Mouse (Mus musculus) cerebellum, adult 18-20 months (tissue): ENCODE results near the gene Myo7a.

Experiments used
- DNase-seq, 2 experiments: peaks; one replicate each; pipeline ENCODE4 v3.0.0; 2021

Gene Myo7a

GRCm38 (mm10) chr7:98142247-98142646 is 22.9 kb upstream of the Myo7a start:
- DNase-seq: no peak

DNA sequence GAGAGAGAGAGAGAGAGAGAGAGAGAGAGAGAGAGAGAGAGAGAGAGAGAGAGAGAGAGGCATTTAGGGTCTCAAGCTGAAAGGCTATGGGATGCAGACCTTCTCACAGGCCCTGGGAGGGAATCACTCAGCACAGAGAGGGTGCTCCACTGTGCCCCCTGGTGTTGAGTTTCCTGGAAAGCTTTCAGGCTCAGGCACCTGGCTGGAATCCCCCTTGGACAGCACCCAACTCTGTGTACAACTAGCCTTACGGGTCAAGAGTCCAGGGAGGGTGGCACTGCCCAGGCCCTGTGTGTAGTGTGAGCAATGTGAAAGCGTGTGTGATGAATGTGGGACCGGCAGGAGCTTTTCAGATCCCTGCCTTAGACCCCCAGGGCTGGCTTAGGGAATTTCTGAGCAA is 21.9 kb upstream of the Myo7a start:
- no peak for DNase-seq

GRCm38 (mm10) chr7:98140597-98140996 is 21.3 kb upstream of the Myo7a start:
- DNase-seq: no peak

DNA sequence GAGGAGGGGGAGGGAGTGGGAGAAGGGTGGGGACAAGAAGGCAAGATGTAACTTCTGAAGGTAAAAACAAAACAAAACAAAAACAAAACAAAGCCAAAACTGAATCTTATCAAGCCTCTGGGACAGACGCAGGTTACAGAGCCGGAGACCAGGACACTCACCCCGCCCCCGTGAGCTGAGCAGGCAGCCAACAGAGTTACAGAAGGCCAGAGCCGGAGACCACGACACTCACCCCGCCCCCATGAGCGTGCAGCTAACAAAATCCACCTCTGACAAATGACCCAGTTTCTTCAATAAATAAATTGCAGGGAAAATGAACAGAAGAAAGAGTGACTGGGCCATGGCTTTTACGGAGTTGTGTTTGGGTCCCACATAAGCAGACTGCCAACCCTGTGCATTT is 19.9 kb upstream of the Myo7a start:
- DNase-seq: no peak

DNA sequence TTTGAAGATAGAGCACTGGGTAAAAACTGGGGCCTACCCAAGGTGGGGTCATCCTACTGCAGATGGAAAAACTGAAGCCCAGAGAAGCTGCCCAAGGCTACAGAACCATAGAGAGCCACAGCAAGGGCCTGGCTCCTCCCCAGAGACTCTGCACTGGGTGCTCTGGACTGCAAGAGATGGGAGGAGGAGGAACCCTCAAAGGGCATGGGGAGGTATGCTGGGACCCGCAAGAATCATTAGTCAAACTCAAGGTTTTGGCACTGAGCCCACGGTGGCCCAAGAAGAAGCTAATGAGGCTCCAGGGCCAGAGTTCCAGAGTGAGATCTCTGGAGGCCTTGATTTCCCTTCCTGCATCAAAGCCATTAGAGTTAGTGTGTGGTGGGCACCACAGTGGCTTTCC is 18.7 kb upstream of the Myo7a start:
- no peak for DNase-seq

DNA sequence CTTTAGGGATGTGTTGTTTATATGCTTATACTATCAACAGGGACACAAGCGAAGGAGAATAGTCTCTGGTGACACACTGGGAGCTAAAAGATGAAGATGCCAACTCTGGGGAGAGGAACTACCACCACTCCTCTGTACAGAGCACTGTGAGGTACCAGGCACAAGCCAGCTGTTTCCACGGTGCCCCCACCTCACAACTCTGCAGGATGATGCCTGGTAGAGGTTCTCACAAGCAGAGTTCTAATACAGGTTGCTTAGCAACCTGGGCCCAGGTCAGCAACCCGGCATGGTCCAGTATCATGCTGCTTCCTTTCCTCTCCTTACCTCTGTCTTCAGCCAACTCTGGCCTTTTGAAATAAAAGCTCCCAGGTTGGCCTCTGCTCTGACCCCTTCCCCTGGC is 18.3 kb upstream of the Myo7a start:
- DNase-seq: no peak

- no peak for DNase-seq
Measured at GRCm38 (mm10) chr7:98131751-98132150, 12.4 kb upstream of the Myo7a start.

- no peak for DNase-seq
Measured at GRCm38 (mm10) chr7:98125473-98125872, 6.1 kb upstream of the Myo7a start.

GRCm38 (mm10) chr7:98124701-98125100 is 5.4 kb upstream of the Myo7a start:
- no peak for DNase-seq

- DNase-seq: no peak
Measured at GRCm38 (mm10) chr7:98121673-98122072, 2.3 kb upstream of the Myo7a start.

DNA sequence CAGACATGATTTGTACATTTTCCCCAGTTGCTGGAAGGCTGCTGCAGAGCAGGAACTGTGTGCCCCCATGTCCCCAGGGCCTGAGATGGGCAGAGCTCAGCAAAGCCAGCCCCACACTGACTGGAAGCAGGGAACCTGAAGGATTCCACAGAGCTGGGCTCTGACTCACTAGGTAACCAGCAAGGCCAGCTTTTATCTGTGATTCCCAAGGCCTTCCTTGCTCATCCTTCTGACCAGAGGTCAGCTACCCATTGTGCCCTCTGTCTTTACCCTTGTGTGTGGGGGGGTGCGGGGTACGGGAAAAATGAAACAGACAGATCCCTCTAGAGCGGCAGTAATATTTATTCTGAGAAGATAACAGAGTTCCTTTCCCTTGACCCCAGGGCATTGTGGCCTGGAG is 1.9 kb upstream of the Myo7a start:
- DNase-seq: no peak

DNA sequence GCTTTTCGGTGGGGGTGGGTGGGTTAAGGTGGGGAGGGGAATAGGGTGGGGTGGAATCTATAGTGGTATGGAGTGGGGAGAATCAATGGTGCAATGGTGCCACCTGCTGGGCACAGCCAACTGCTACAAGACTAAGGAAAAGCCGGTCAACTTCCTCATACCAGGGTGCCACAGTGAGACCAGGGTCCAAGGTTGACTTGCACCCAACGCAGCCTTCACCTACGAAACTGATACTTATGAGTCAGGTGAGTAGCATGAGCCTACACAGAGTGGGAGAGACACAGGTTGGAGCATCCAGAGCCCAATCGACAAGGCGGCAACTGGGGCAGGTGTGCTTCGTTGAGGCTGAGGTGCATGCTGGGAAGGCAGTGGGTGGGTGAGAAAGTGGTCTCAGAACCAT is 1.0 kb upstream of the Myo7a start:
- peak; percentile 74 to 88 for DNase-seq

DNA sequence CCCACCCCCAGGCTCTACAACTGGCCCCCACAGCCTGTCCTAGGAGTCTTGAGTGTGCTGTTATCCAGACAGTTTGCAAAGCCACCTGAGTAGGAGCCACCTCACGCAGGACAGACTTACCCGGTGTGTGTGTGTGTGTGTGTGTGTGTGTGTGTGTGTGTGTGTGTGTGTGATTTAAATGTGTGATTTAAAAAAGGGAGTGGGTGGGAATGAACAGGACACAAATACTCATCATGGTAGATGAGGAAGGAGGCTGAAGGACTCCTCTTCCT is 573 bp upstream of the Myo7a start:
- DNase-seq: no peak

GRCm38 (mm10) chr7:98117012-98117660 is 2.2 kb downstream of the Myo7a start:
- peak; percentile 63 to 68 for DNase-seq

DNA sequence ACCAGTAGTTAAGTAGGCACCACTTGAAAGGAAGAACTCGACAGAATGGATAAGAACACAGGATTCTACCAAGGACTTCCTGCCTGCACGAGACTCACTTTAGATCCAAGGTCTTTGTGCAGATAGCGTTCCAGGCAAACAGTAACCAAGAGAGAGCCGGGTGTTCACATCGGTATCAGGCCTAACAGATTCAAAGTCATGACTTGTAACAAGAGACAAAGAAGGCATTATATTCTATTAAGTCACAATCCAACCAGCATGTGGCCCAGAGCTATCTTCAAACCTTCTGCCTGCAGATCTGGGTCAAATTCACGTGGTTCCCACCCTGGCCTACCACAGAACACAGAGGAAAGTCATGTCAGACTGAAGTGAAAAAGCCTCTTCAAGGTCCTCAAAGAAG is 4.7 kb downstream of the Myo7a start:
- DNase-seq: no peak

DNA sequence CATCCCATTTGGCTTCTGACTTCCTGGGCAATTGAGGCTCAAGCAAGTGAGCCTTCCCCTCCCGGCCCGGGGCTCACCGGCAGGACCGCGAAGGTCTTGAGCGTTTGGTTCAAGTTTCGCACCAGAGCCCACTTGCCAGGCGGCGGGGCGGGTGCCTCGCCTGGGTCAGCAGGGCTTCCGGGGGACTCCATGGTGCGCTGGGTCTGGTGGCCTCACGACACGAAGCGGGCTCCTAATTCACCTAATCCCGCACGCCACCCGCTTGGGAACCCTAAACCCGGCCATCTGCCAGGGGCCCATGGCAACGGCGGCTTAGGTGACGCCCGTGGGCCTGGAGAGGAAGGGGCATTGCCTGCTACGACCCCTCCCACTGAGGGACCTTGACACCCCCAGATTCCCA is 8.1 kb downstream of the Myo7a start:
- DNase-seq: peak in 1 of 2 experiments; percentile 42

- DNase-seq: peak; percentile 68 to 69
Measured at GRCm38 (mm10) chr7:98109771-98110170, 9.6 kb downstream of the Myo7a start.

DNA sequence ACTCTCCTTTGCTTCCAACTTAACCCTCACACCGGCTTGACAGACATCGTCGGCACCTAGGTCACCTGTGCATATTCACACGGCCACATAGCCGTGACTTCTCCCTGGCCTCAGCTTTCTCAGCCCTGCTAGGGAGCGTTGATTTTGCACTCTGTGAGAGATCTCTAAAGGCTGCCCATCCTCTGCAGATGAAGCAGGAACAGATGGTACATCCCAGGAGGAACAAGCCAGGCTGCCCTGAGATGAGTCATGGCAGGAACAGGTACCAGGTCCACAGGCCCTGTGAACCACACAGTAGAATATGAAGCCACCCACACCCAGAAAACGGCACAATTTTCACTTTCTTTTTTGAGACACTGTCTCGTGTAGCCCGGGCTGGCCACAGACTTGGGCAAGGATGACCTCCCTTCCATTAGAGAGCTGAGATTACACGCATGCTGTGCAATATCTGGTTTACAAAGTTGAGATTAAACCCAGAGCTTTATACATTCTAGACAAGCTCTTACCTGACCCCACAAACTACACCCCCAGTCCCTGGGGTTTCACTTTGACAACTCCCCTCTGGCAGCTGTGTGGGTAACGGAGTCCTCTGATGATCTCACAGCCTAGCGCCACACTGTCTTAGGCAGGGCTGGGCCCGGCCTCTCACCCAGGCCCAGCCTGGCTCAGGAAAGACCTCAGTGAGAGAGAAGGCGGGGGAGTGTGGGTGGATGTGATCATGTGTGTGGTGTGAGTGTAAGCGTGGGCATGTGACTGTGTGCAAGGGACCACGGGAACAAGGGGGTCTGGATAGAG is 10.5 kb downstream of the Myo7a start:
- DNase-seq: peak; percentile 73 to 83

DNA sequence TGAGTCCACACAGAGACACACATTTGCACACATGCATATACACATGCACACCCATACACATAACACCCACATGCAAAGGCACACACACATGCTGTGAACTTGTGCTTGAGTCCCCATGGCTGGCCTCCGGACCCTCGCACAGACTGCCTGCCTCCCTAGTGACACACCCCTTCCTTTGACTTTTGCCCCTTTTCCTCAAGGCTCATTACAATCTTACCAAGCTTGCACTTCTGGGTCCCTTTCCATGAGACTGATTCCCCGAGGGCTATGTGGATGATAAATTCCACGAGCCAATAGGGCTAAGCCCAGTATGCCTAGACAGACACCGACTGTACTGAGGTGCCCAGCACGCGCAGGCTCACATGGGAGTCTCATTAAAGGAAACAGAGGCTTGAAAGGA is 13.1 kb downstream of the Myo7a start:
- DNase-seq: peak in 1 of 2 experiments; percentile 7

GRCm38 (mm10) chr7:98104481-98105435 is 14.6 kb downstream of the Myo7a start:
- peak in 1 of 2 experiments; percentile 18 for DNase-seq

GRCm38 (mm10) chr7:98103942-98104292 is 15.4 kb downstream of the Myo7a start:
- DNase-seq: no peak

GRCm38 (mm10) chr7:98103002-98103941 is 16.1 kb downstream of the Myo7a start:
- peak; percentile 84 to 92 for DNase-seq

DNA sequence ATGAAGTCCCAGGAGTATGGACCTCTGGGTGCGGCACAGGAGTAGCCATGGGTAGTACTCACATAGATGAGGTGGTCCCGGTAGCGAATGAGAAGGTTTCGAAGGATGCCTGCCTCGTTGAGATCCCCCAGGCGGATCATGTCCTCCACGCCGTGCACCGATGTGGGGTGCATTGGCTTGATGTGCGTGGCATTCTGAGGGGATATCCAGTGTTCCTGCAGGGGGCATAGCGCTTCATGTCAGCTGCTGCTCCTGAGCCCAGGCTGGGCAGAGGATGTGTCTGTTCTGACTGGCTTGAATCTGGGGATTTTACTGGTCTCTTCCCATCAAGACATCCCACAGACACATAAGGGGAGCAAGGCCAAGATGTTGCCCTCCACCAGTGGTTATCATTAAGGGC is 16.8 kb downstream of the Myo7a start:
- DNase-seq: peak in 1 of 2 experiments; percentile 15
